Mouse (Mus musculus) adrenal gland (tissue): ENCODE data around the gene Rab11fip2.

ENCODE experiments used
- intact Hi-C: fragments of 180-260 bp; cut with DNase I; formaldehyde crosslinking; loops from one replicate; pipeline ENCODE4 v1.15.1; 2025
- long read RNA-seq, 2 experiments: library from polyadenylated mRNA; unstranded; transcript quantifications; one replicate each; pipeline ENCODE4 v2.0.0; 2020; ENCODE audit warnings: borderline replicate concordance in 1 of 2; ENCODE audit not compliant: insufficient replicate concordance in 1 of 2

Rab11fip2 gene
- long read RNA-seq, experiment 1, partial matches to known transcripts, result 0 of 1 reads
- long read RNA-seq, experiment 1, other reads (novel, unspliced or antisense), result 1 of 1 reads
- long read RNA-seq, experiment 2, partial matches to known transcripts, result 0 of 4 reads
- long read RNA-seq, experiment 2, other reads (novel, unspliced or antisense), result 4 of 4 reads

DNA sequence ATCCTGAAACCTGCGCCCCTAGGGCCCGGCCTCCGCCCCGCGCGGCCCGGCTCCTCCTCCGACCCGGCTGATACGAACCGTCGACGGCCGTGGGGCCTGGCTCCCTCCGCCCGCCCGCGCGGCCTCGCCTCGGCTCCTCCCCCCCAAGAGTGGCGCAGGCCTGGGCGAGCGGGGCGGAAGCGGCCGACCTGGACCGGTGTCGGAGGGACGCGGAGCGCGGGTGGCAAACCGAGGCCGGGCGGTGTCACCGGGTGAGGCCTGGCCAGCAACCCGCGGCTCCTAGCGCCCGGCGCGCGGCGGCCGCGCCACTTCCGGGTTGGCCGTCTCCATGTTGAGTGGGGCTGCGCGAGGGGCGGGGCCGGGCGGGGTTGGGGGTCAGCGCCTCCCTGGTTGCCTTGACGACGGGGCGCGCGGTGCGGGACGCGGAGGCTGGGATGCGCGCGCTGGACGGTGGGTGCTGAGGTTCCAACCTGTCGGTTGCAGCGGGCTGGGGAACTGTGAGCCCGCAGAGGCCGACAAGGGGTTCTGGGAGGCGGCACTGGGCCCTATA, at the start of gene Rab11fip2:
TSS of gene Rab11fip2 (minus strand) at position 333 of the 550 bp plus-strand sequence.
- intact Hi-C loops, result no loop called here

DNA sequence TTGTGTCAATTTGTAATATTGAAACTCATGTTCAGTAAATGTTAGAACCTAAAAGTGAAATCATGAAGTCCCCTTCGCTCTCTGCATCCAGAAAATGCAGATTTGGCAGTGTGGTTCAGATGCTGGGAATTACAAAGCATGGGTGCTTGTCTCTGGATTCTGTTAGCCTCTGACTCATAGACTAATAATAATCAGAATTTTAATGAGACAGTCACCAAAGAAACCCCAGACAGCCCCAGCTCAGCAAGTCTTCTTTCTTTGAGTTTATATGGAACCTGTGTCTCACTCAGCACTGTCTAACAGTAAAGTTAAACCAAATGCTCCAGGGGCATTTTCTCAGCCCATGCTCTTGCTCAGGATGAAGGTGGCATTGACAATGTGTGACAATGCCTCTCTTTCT, 38.1 kb upstream of the Rab11fip2 start:
- intact Hi-C loops, result no loop called here

DNA sequence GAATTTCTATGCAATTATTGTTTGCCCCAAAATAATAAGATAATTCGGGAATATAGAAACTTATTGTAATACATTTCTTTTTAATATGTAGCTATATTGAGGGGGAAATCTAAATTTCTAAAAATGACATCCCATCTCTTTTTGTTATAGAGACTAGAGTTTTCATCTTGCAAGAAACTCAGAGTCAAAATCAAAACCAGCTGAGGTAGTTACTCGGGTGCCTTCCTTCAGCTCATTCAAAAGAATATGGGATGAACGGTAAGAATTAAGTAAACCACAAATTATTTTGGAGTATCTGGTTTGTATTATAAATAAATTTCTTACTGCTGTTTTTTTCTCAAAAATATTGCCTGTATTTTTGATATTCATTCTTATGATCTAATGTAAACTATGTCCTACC, 11.5 kb upstream of the Rab11fip2 start:
- intact Hi-C loops, result no loop called here

DNA sequence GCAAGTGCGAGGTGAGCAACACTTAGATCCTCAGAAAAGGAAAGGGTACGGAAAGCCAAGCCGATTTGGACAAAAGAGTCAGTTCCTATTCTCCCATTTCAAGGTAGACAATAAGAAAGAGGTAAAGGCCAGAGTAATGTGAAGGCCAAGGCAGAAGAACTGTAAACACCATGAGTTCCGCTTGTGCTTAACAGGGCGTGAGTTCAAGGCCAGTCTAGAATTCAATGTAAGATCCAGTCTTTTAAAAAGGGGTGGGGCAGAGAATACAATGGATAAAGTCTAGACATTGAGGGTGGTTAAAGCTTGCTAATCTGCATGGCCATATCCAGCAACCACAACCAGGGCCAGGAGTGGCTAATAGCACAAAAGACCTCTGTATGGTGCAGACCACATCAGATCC, 6.3 kb upstream of the Rab11fip2 start:
- intact Hi-C loops, result no loop called here

DNA sequence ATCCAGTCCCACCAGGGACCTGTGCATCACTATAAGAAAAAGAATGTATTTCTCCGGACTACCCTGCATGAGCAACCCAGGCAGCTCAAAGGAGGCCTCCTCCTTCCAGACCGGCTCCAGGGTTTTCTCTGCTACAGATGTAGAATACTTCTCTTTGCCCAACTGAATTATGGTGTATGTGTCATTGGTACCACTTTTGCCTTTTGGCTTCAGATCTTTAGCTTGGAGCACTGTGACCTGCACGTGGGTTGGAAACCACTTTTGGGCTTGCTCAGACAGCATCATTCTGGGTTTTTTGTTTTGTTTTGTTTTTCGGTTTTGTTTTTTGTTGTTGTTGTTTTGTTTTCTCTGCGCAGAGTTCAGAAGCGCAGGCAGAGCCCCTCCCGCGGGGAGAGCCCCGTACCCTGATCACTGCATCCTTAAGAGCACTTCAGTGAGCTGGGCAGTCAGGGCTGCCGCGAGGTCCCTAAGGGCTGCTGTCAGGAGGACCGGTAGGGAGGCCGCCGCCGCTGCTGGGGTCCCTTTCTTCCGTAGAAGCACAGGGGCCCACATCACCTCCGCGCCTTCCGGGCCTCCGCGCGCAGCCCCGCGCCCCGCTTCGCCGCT, 635 bp downstream of the Rab11fip2 start:
- intact Hi-C loops, result no loop called here

DNA sequence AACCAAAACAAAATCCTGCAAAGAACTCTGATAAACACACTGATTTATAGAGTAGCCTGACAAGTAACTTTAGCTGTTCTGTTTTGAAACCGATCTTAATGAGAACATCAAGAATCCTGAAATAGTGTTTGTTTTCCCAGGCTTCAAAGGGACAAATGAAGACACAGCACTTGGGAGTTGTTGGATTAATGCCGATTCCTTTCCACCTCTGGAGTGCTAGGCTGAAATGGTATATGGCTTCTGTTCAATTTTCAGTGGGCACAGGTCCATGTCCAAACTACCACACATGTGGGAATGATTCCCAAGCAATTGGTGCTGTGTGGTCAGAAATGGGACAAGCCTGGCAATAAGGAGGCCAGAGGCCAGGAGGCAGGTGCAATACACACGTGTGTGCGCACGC, 3.7 kb downstream of the Rab11fip2 start:
- intact Hi-C loops, result no loop called here

DNA sequence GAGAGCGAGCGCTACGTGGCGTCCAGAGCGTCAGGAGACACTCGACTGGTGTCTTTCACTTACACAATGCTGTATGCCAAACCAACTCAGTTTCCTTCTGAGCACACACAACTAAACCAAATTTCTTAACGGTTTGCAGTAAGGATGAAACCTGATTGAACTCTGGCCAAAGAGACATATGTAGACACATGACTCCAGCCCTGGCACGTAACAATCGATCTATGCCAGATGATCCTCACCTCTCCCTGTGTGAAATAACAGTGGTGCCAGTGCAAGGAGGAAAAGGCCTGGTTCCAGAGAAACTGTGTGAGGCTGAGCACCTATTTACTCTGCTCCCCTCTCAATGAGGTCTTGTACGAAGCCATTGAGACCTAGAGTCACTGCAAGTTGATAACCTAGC, 11.4 kb downstream of the Rab11fip2 start:
- intact Hi-C loops, result no loop called here

DNA sequence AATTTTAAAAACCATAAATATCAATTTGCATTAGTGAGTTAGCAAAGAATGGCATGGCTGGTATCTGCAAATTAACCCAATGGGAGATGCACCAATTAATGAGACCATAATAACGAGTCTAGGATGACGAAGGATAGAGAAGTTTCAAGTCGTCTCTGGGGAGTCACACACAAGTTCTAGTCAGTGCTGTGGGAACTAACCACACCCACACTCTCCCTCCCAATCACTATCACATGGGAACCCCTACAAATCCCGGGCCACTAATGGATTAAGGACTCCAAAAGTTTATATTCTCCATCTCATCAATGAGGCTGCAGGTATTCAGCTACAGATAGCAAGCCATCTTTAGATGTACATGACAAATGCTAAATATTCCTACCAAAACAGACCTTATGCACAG, 14.8 kb downstream of the Rab11fip2 start:
- intact Hi-C loops, result no loop called here

DNA sequence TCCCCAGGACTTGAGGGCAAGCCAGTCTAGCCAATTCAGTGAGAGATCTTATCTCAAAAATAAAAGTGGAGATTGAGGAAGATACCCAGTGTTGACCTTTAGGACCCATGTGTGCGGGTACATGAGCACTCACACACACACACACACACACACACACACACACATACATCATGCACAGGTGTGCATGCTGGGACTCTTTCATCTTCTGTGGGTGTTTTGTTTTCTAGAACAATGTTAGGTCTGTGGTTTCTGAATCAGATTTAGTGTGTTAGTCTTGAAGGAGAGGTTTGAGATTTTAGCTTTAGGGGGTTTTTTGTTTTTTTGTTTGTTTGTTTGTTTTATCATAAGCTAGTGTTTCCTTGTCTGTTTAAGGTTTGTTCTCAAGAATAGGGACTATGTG, 17.3 kb downstream of the Rab11fip2 start:
- intact Hi-C loops, result no loop called here

DNA sequence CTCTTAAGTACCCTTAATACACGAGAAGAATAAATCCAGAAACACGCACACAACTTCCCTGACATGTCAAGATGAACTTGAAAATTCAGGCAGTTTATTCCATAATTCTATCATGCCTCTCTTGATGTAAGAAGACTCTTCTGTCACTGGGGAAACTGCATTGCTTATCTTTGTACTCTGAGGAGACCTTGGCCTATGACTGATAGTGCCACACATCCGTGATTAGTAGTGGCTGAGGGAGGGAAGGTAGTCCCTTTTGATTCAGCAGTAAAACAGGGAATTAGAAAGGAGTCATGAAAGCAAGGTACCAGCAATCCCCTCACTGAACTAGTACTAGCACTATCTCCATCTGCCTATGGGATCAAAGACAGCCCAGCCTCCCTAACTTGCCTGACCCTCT, 22.6 kb downstream of the Rab11fip2 start:
- intact Hi-C loops, result no loop called here

DNA sequence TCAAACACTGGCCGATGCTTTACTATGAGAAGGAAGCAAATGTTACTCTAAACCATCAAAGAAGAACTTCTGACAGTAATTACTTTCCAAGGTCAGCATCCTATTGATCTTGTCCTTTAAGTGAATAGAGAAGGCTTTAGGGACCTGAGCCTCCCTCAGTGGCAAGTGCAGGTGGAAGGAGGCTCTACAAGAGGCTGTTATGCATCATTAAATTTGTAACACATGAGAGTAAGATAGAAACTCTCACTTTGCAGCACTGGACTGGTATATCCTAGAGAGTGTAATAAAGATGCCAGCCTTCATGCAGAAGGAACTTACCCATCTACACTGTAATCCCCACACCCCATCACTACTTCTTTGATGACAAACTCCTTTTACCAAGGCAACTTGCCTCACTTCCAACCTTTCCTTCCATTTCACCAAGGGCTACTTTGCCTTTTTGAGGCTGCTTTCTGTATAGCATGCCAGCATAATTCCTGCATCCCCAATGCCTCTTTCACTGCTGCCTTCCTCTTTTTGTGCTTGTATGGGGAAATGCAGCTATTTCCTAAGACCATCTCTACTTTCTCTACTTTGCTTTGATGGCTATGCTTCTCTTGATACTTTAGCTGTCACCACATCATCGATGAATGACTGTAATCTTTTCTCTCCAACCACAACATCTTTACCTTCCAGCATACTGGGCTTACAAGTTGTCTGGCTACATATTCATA, 25.4 kb downstream of the Rab11fip2 start:
- intact Hi-C loops, result no loop called here

DNA sequence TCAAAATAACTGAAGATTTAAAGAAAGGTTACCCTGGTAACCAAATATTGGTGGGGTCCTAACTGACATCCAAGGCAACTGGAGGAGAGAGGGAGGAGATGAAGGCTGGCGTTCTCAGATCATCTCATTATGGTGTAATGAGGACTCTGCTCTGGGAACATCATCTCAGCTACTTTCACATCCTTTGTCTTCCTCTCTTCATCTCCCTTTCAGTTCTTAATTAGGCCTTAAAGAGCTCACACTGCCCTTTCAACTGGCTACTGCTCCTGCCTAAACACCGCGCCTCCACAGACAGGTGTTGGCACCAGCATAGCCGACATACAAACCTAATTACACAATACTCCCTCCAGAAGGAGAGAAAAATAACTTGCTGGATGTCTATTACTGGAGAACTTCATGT, 31.9 kb downstream of the Rab11fip2 start:
- intact Hi-C loops, result no loop called here

DNA sequence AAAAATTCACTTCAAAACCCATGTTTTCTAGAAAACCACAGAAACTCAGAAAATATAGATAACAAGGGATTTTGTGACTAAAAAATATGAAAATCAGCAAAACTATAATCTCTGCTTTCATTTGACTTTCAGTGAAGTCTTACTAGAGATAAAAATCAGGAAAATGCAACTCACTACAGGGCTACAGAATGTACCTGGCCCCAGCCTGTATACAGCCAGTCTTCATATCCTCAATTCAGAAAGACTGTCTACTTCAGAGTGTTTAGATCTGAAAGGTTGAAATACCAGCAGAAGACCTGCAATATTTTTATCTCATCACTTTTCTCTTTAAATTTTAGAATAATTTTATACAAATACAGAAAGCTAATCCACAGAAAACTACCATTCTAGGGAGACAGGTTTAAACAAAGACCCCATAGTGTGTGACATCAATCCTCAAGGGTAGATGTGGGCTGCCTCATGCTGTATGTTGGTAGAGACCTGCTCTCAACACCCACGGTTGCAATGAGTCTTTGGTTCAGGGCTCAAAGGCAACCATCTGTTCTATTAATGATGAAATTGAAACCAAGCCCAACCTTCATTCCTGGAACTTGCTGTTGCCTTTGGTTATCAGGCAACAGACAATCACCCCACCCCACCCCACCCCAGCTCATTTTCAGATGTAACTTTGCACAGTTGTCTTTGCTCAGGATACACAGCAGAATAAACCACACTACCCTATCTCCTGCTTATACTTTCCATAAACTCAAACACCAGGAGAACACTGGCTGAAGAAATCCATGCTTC, 38.0 kb downstream of the Rab11fip2 start:
- intact Hi-C loops, result no loop called here

DNA sequence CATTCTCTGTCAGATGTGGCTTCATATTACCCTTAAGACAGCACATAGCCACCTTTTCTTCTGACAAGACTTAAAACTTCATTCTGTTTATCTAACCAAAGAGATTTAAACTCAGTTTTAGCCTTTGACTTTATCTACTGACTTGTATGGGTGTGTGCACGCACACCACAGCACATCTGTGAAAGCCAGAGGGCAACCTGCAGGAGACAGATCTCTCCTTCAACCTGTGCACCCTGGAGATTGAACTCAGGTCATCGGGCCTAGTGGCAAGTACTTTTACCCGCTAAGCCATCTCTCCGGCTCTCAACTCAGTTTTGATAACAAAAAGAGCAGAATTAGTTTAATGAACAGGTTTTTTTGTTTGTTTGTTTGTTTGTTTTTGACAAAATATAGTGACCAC, 43.5 kb downstream of the Rab11fip2 start:
- intact Hi-C loops, result no loop called here

DNA sequence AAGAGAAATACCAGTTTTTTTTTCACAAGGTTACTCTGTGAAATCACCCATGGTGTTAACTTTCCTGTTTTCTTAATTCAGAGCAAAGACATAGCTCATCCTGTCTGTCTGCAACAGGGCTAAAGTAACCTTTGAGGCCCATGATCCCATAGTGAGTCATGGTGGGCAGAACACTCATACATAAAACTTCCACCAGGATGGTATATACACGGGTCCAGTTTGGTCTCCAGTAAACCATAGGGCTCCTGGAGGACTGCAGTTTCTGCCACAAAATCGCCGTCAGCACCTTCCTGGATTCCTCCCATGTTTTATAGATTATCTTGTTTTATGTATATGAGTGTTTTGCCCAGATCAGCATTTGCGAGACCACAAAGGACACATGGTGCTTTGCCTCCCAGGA, 45.2 kb downstream of the Rab11fip2 start:
- intact Hi-C loops, result no loop called here

DNA sequence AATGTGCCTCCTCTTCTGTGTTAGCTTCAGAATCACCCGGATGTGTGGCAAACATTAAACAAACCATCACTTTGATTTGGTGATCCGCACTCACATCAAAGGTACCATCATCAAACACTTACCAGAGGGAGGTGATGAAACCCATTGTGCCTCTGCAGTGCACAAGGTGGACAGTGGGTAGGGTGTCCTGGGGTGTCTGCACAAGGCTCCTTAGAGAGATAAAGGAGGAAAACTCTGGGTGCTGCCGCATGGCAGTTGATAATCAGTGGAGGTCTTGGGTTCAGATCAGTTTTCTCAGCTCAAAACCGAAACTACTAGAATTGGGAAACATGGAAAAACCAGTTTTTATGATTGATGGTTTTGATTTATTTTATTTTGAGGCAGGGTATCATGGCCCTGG, 54.1 kb downstream of the Rab11fip2 start:
- intact Hi-C loops, result no loop called here

DNA sequence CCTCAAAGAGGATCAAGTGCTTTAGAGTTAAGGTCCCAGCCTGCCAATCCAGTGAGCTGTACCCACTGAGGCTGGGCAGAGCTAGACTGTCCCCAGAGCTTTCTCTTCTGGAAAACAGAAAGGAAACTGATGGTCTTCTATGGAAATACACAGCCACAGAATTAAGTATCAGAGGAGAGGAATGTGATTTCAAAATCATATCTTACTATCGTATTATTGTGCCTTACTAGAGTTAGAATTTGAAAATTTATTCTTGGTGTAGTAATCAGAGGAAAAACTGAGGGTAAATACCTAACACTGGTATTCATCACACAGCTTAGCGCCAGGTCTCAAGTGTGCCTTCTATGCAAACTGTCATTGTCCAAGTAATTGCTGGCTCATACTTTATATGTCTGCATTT, 54.6 kb downstream of the Rab11fip2 start:
- intact Hi-C loops, result no loop called here

DNA sequence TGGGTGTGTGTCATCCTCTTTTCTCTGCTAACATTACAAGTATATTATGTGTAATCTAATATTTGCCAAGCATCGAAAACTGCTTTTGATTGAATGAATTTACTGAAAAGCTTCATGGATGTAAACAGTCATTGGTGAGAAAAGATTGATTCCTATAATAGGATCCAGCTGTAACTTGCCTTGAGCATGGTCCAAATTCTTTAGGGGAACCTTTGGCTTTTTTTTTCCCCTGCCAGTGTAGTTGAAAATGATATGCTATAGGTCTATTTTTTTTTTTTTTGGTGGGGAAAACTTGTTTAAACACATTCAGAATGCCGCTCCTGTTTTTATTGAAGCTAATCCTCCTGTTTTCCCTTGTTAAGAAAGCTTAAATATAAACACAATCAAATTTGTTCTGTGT, 55.6 kb downstream of the Rab11fip2 start:
- intact Hi-C loops, result no loop called here

DNA sequence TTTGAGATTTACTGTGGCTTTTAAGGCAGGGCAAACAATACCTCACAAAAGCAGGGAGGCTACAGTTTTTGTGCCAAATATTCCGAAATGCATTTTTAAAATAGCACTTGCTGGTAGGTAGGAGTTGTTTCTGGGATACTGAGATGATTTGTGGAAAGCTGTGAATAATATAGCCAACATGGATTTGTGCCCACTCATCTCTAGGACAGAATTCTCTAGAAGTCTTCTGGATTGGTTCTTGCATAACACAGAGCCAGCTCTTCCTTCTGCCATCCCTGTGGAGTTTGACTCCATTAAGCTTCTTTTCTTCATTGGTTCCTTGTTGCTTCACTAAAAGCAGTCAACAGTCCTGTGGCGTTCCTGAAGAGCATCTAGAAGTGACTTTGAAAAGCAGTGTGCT, 58.2 kb downstream of the Rab11fip2 start:
- intact Hi-C loops, result no loop called here

DNA sequence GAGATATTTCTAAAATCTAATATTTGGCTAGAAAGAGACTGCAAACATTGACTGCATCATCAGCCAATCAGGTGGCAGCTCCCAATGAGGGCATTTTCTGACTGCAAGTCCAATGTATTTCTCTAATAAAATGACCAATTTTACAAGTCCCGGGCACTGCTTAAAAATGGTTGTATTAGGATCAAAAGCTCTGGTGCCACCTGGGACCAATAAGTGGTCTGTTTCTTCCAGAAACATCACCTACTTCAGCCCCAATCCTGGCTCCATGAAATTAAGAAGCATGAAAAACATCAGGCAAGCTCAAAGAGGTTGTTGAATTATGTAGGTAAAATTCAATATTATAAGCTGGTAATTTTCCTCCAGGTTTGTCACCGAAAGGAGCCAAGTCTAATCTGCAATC, 66.2 kb downstream of the Rab11fip2 start:
- intact Hi-C loops, result no loop called here

DNA sequence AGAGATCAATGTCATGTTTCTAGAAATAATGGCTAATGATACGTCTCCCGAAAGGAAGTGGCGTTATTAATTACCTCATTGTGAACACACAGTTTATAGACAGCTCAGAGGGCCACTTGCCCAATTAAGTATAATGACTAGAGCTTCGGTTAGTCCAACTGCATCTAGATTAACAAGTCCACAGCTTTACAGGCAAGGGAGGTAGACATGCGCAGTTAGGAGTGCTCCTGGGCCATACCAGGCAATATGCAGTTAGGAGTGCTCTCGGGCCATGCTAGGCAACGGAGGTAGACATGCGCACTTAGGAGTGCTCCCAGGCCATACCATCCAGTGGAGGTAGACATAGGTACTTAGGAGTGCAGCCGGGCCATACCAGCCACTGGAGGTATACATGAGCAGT, 76.8 kb downstream of the Rab11fip2 start:
- intact Hi-C loops, result no loop called here

DNA sequence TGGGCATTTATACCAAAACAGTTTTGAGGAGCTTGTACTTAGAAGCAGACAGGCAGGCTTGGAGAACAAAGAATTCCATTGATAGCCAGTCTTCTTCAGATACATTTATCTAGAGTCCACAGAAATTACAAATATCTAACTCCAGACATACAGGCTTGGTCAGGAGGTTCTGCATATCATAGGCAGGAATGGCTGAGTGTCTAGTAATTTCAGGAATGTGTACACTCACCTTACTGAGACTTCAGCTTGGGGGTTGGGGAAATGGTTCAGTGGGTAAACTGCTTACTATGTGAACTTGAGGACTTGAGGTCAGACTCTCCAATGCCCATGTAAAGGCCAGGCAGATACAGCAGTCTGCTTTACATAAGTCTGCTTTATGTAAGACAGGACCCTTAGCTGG, 81.0 kb downstream of the Rab11fip2 start:
- intact Hi-C loops, result no loop called here
